Mouse (Mus musculus): Measurements from ENCODE around the gene Atp5g1. TPM values are rescaled to one million over a fixed set of nuclear protein-coding genes. Genes with fewer than 3 reads are reported as not detected.
A peak's percentile ranks its signal among the peaks of the same experiment; 100 is the strongest.

Gene Atp5g1
- polyA plus RNA-seq, 1 experiment from 2014 or later: 551 TPM

DNA sequence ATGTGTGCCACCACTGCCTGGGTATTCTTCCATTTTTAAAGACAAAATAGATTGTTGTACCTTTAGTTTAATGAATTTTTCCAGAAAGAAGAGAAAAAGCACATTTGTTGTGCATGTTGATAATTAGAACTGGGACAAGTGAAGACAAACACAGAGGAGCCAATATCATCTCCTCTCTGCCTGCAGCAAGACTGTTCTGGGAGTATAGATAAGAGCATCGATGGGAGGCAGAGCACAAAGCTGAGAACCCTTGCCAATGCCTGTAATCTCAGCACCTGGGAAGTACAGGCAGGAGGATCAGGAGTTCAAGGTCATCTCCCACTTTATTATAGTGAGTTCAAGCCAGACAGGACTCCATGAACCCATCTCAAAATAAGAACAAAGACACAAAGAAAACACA is 36.9 kb downstream of the Atp5g1 start:
- Histone ChIP-seq H3K9me3 (ENCODE audit: control insufficient read depth, low read length) (no peaks in the 10 kb centered on the region), H3K4me3 (ENCODE audit: low read depth, low read length) (no peak overlapping the region), H3K27ac (ENCODE audit: low read depth, low read length) (no peak overlapping the region), H3K4me1 (ENCODE audit: control insufficient read depth, insufficient read depth, low read length) (peaks cover 8% of the 10 kb centered on the region), H3K4me2 (ENCODE audit: low read depth) (no peak overlapping the region), H3K36me3 (ENCODE audit: control insufficient read depth, insufficient read depth, low read length) (peaks cover 5% of the 10 kb centered on the region; the same call in 1 of the 2 replicates), H3K27me3 (ENCODE audit: control insufficient read depth, insufficient read depth, low read length) (no peaks in the 10 kb centered on the region), H3K9ac (ENCODE audit: low read length) (no peak overlapping the region)
- DNase-seq (ENCODE audit: low spot score): no peak
- no peak for ATAC-seq (ENCODE audit: insufficient read depth, low FRiP score, low TSS enrichment)
- 92% methylated on average over 1 of the region's 1 CpGs for WGBS

GRCm38 (mm10) chr11:96037499-96037898 is 38.0 kb downstream of the Atp5g1 start:
- Histone ChIP-seq H3K9me3 (ENCODE audit: control insufficient read depth, low read length) (no peaks in the 10 kb centered on the region), H3K36me3 (ENCODE audit: control insufficient read depth, insufficient read depth, low read length) (peaks cover 5% of the 10 kb centered on the region; the same call in 1 of the 2 replicates), H3K27me3 (ENCODE audit: control insufficient read depth, insufficient read depth, low read length) (no peaks in the 10 kb centered on the region), H3K4me1 (ENCODE audit: control insufficient read depth, insufficient read depth, low read length) (peaks cover 8% of the 10 kb centered on the region), H3K27ac (ENCODE audit: low read depth, low read length) (no peak overlapping the region), H3K9ac (ENCODE audit: low read length) (no peak overlapping the region), H3K4me3 (ENCODE audit: low read depth, low read length) (no peak overlapping the region), H3K4me2 (ENCODE audit: low read depth) (no peak overlapping the region)
- no peak for DNase-seq (ENCODE audit: low spot score)
- ATAC-seq (ENCODE audit: insufficient read depth, low FRiP score, low TSS enrichment): no peak
- WGBS: 93% methylated on average over 5 of the region's 5 CpGs

DNA sequence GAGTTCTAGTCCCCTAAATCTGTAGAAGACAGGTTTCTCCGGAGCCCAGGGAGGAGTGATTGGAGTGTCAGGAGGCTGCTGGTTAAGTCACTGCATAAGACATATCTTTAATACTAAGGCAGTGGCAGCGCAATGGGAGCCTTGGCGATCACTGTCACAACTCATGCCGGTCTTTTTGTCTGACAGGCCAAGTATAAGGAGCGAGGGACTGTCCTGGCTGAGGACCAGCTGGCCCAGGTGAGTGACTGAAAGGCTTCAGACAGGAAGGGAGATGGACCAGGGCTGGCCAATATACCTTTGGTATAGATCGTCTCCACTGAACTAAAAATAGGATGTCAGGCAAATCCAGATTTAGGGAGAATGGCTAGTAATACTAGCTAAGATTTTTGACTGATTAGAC is 40.3 kb downstream of the Atp5g1 start:
- H3K4me2 ChIP-seq (ENCODE audit: low read depth): peak overlapping the region; percentile 93
- no peak for ATAC-seq (ENCODE audit: insufficient read depth, low FRiP score, low TSS enrichment)
- peak overlapping the region; percentile 91 for H3K4me3 ChIP-seq (ENCODE audit: low read depth, low read length)
- H3K36me3 ChIP-seq (ENCODE audit: control insufficient read depth, insufficient read depth, low read length): peaks cover 3% of the 10 kb centered on the region; the same call in 1 of the 2 replicates
- peak overlapping the region; percentile 81 for H3K9ac ChIP-seq (ENCODE audit: low read length)
- H3K27me3 ChIP-seq (ENCODE audit: control insufficient read depth, insufficient read depth, low read length): no peaks in the 10 kb centered on the region
- no peak overlapping the region for H3K27ac ChIP-seq (ENCODE audit: low read depth, low read length)
- 9% methylated on average over 6 of the region's 6 CpGs for WGBS
- DNase-seq (ENCODE audit: low spot score): no peak
- H3K4me1 ChIP-seq (ENCODE audit: control insufficient read depth, insufficient read depth, low read length): peaks cover 8% of the 10 kb centered on the region
- H3K9me3 ChIP-seq (ENCODE audit: control insufficient read depth, low read length): no peaks in the 10 kb centered on the region

GRCm38 (mm10) chr11:96034596-96035052 is 40.8 kb downstream of the Atp5g1 start, which contains the start of gene Snf8:
TSS of gene Snf8 (plus strand) at chr11:96034885.
- Histone ChIP-seq H3K4me2 (ENCODE audit: low read depth) (peak within 1 kb of the TSS; percentile 93), H3K4me1 (ENCODE audit: control insufficient read depth, insufficient read depth, low read length) (peaks cover 8% of the 10 kb centered on the region), H3K27me3 (ENCODE audit: control insufficient read depth, insufficient read depth, low read length) (no peaks in the 10 kb centered on the region), H3K4me3 (ENCODE audit: low read depth, low read length) (peak within 1 kb of the TSS; percentile 91), H3K9ac (ENCODE audit: low read length) (peak within 1 kb of the TSS; percentile 81), H3K9me3 (ENCODE audit: control insufficient read depth, low read length) (no peaks in the 10 kb centered on the region), H3K27ac (ENCODE audit: low read depth, low read length) (0 out of 2 replicates have a peak within 1 kb of the TSS, but pooled peaks have one; percentile 35), H3K36me3 (ENCODE audit: control insufficient read depth, insufficient read depth, low read length) (peaks cover 3% of the 10 kb centered on the region; the same call in 1 of the 2 replicates)
- under 1% methylated on average over 29 of the region's 29 CpGs for WGBS
- DNase-seq (ENCODE audit: low spot score) (peak; percentile 96), ATAC-seq (ENCODE audit: insufficient read depth, low FRiP score, low TSS enrichment) (peak; percentile 60)

DNA sequence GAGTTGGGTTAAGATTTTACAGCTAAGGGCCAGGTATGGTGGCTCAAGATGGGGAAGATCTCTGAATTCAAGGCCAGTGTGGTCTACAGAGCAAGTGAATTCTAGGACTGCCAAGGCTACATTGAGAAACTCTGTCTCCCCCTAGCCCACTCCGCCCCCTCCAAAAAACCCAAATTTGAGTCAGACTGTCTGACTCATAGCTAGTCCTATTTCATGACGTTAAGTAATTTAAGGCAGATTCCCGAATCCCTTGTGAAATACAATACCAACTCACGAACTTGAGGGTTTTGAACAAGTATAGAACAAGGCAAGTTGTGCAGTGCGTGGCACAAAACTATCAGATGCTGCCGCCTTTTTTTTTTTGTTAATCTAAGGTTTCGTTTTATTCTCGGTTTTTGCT is 41.4 kb downstream of the Atp5g1 start:
- no peaks in the 10 kb centered on the region for H3K27me3 ChIP-seq (ENCODE audit: control insufficient read depth, insufficient read depth, low read length)
- H3K36me3 ChIP-seq (ENCODE audit: control insufficient read depth, insufficient read depth, low read length): peaks cover 3% of the 10 kb centered on the region; the same call in 1 of the 2 replicates
- H3K4me1 ChIP-seq (ENCODE audit: control insufficient read depth, insufficient read depth, low read length): peaks cover 8% of the 10 kb centered on the region
- H3K4me2 ChIP-seq (ENCODE audit: low read depth): peak overlapping the region; percentile 93
- H3K27ac ChIP-seq (ENCODE audit: low read depth, low read length): no peak overlapping the region
- no peaks in the 10 kb centered on the region for H3K9me3 ChIP-seq (ENCODE audit: control insufficient read depth, low read length)
- ATAC-seq (ENCODE audit: insufficient read depth, low FRiP score, low TSS enrichment) (no peak), DNase-seq (ENCODE audit: low spot score) (no peak)
- H3K4me3 ChIP-seq (ENCODE audit: low read depth, low read length): peak overlapping the region; percentile 91
- WGBS: 52% methylated on average over 8 of the region's 8 CpGs
- peak overlapping the region; percentile 81 for H3K9ac ChIP-seq (ENCODE audit: low read length)

GRCm38 (mm10) chr11:96033264-96033663 is 42.2 kb downstream of the Atp5g1 start:
- Histone ChIP-seq H3K4me3 (ENCODE audit: low read depth, low read length) (no peak overlapping the region), H3K4me1 (ENCODE audit: control insufficient read depth, insufficient read depth, low read length) (peaks cover 8% of the 10 kb centered on the region), H3K4me2 (ENCODE audit: low read depth) (no peak overlapping the region), H3K27me3 (ENCODE audit: control insufficient read depth, insufficient read depth, low read length) (no peaks in the 10 kb centered on the region), H3K27ac (ENCODE audit: low read depth, low read length) (no peak overlapping the region), H3K9me3 (ENCODE audit: control insufficient read depth, low read length) (no peaks in the 10 kb centered on the region), H3K9ac (ENCODE audit: low read length) (no peak overlapping the region), H3K36me3 (ENCODE audit: control insufficient read depth, insufficient read depth, low read length) (peaks cover 3% of the 10 kb centered on the region; the same call in 1 of the 2 replicates)
- no peak for DNase-seq (ENCODE audit: low spot score)
- WGBS: 84% methylated on average over 3 of the region's 3 CpGs
- ATAC-seq (ENCODE audit: insufficient read depth, low FRiP score, low TSS enrichment): no peak

GRCm38 (mm10) chr11:96031701-96032100 is 43.8 kb downstream of the Atp5g1 start:
- H3K9ac ChIP-seq (ENCODE audit: low read length): no peak overlapping the region
- peaks cover 8% of the 10 kb centered on the region for H3K4me1 ChIP-seq (ENCODE audit: control insufficient read depth, insufficient read depth, low read length)
- ATAC-seq (ENCODE audit: insufficient read depth, low FRiP score, low TSS enrichment) (no peak), DNase-seq (ENCODE audit: low spot score) (no peak)
- H3K9me3 ChIP-seq (ENCODE audit: control insufficient read depth, low read length): no peaks in the 10 kb centered on the region
- no peak overlapping the region for H3K4me2 ChIP-seq (ENCODE audit: low read depth)
- no peak overlapping the region for H3K27ac ChIP-seq (ENCODE audit: low read depth, low read length)
- no peaks in the 10 kb centered on the region for H3K27me3 ChIP-seq (ENCODE audit: control insufficient read depth, insufficient read depth, low read length)
- 72% methylated on average over 2 of the region's 2 CpGs for WGBS
- H3K36me3 ChIP-seq (ENCODE audit: control insufficient read depth, insufficient read depth, low read length): no peaks in the 10 kb centered on the region
- no peak overlapping the region for H3K4me3 ChIP-seq (ENCODE audit: low read depth, low read length)

- H3K36me3 ChIP-seq (ENCODE audit: control insufficient read depth, insufficient read depth, low read length): no peaks in the 10 kb centered on the region
- H3K27ac ChIP-seq (ENCODE audit: low read depth, low read length): no peak overlapping the region
- H3K4me2 ChIP-seq (ENCODE audit: low read depth): no peak overlapping the region
- no peak overlapping the region for H3K4me3 ChIP-seq (ENCODE audit: low read depth, low read length)
- H3K9ac ChIP-seq (ENCODE audit: low read length): no peak overlapping the region
- peaks cover 8% of the 10 kb centered on the region for H3K4me1 ChIP-seq (ENCODE audit: control insufficient read depth, insufficient read depth, low read length)
- no peaks in the 10 kb centered on the region for H3K9me3 ChIP-seq (ENCODE audit: control insufficient read depth, low read length)
- DNase-seq (ENCODE audit: low spot score) (no peak), ATAC-seq (ENCODE audit: insufficient read depth, low FRiP score, low TSS enrichment) (no peak)
- WGBS: 85% methylated on average over 3 of the region's 3 CpGs
- no peaks in the 10 kb centered on the region for H3K27me3 ChIP-seq (ENCODE audit: control insufficient read depth, insufficient read depth, low read length)
Measured at GRCm38 (mm10) chr11:96030571-96030970, 44.9 kb downstream of the Atp5g1 start.

DNA sequence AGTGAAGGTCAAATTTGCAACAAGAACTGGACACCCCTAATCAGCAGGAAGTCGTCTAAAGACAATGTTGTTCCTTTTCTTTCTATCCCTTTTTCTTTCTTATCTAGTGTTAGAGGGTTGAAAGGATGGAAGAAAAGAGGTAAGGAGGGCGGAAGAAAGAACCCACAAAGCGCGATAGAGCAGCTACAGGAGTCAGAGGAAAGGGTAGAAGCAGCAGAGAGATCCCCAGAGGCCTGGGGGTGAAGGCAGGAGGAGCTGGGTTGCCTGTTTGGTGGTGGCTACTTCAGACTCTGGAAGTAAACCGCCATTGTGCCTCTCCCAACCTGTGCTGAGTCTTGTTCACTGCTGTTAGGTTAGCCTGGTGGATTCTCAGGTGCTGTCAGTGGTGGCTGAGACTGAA is 47.3 kb downstream of the Atp5g1 start:
- DNase-seq (ENCODE audit: low spot score) (no peak), ATAC-seq (ENCODE audit: insufficient read depth, low FRiP score, low TSS enrichment) (no peak)
- Histone ChIP-seq H3K4me3 (ENCODE audit: low read depth, low read length) (no peak overlapping the region), H3K27me3 (ENCODE audit: control insufficient read depth, insufficient read depth, low read length) (no peaks in the 10 kb centered on the region), H3K9me3 (ENCODE audit: control insufficient read depth, low read length) (no peaks in the 10 kb centered on the region), H3K9ac (ENCODE audit: low read length) (no peak overlapping the region), H3K4me2 (ENCODE audit: low read depth) (no peak overlapping the region), H3K4me1 (ENCODE audit: control insufficient read depth, insufficient read depth, low read length) (no peaks in the 10 kb centered on the region), H3K36me3 (ENCODE audit: control insufficient read depth, insufficient read depth, low read length) (no peaks in the 10 kb centered on the region), H3K27ac (ENCODE audit: low read depth, low read length) (no peak overlapping the region)
- 66% methylated on average over 5 of the region's 5 CpGs for WGBS

Measured in neural tube, embryonic 11.5 days (tissue).